Mouse (Mus musculus): ENCODE data around the gene Mef2a. TPM values are rescaled to one million over a fixed set of nuclear protein-coding genes. Genes with fewer than 3 reads are reported as not detected.
A peak's percentile ranks its signal among the peaks of the same experiment; 100 is the strongest.

Mef2a gene
- polyA plus RNA-seq, 1 experiment, result 60.6 TPM

- Histone ChIP-seq H3K4me3 (ENCODE audit: insufficient read depth, low read length) (no peak overlapping the region), H3K4me1 (ENCODE audit: control insufficient read depth, insufficient read depth, low read length) (peaks cover 6% of the 10 kb centered on the region), H3K27ac (ENCODE audit: insufficient read depth, low read length) (no peak overlapping the region)
- no peak for TF ChIP-seq POLR2A (IDR thresholded peaks at IDR 0.05; ENCODE audit: extremely low read depth, insufficient read depth, low read length)
- TF ChIP-seq CTCF (IDR thresholded peaks at IDR 0.05; ENCODE audit: extremely low read depth, insufficient read depth, low read length), result no peak
These were observed 146.6 kb downstream of the Mef2a start for GRCm38 (mm10) chr7:67225943-67226625.

- Histone ChIP-seq H3K4me3 (ENCODE audit: insufficient read depth, low read length) (peak within 1 kb of the TSS; percentile 95), H3K4me1 (ENCODE audit: control insufficient read depth, insufficient read depth, low read length) (peaks cover 4% of the 10 kb centered on the region), H3K27ac (ENCODE audit: insufficient read depth, low read length) (0 out of 2 replicates have a peak within 1 kb of the TSS, but pooled peaks have one; percentile 62)
- TF ChIP-seq POLR2A (IDR thresholded peaks at IDR 0.05; ENCODE audit: extremely low read depth, insufficient read depth, low read length), result peak; percentile 61; the same call in 1 of the 2 replicates
- no peak for TF ChIP-seq CTCF (IDR thresholded peaks at IDR 0.05; ENCODE audit: extremely low read depth, insufficient read depth, low read length)
These were observed 150.3 kb downstream of the Mef2a start, which contains the start of gene Lysmd4 for GRCm38 (mm10) chr7:67222220-67222862. TSS of gene Lysmd4 (plus strand) at chr7:67222544.

GRCm38 (mm10) chr7:67217025-67217424 lies 155.6 kb downstream of the Mef2a start:
- H3K4me3 ChIP-seq (ENCODE audit: insufficient read depth, low read length), result no peak overlapping the region
- H3K4me1 ChIP-seq (ENCODE audit: control insufficient read depth, insufficient read depth, low read length), result no peaks in the 10 kb centered on the region
- H3K27ac ChIP-seq (ENCODE audit: insufficient read depth, low read length), result no peak overlapping the region
- TF ChIP-seq CTCF (IDR thresholded peaks at IDR 0.05; ENCODE audit: extremely low read depth, insufficient read depth, low read length), result peak; percentile 79
- no peak for TF ChIP-seq POLR2A (IDR thresholded peaks at IDR 0.05; ENCODE audit: extremely low read depth, insufficient read depth, low read length)

GRCm38 (mm10) chr7:67216351-67216750 lies 156.3 kb downstream of the Mef2a start:
- no peak for TF ChIP-seq CTCF (IDR thresholded peaks at IDR 0.05; ENCODE audit: extremely low read depth, insufficient read depth, low read length)
- no peak for TF ChIP-seq POLR2A (IDR thresholded peaks at IDR 0.05; ENCODE audit: extremely low read depth, insufficient read depth, low read length)
- Histone ChIP-seq H3K4me1 (ENCODE audit: control insufficient read depth, insufficient read depth, low read length) (no peaks in the 10 kb centered on the region), H3K4me3 (ENCODE audit: insufficient read depth, low read length) (no peak overlapping the region), H3K27ac (ENCODE audit: insufficient read depth, low read length) (no peak overlapping the region)

GRCm38 (mm10) chr7:67213589-67213988 lies 159.1 kb downstream of the Mef2a start:
- Histone ChIP-seq H3K27ac (ENCODE audit: insufficient read depth, low read length) (no peak overlapping the region), H3K4me3 (ENCODE audit: insufficient read depth, low read length) (no peak overlapping the region)
- TF ChIP-seq CTCF (IDR thresholded peaks at IDR 0.05; ENCODE audit: extremely low read depth, insufficient read depth, low read length) (no peak), POLR2A (IDR thresholded peaks at IDR 0.05; ENCODE audit: extremely low read depth, insufficient read depth, low read length) (no peak)

GRCm38 (mm10) chr7:67211971-67212370 lies 160.7 kb downstream of the Mef2a start:
- H3K4me1 ChIP-seq (ENCODE audit: control insufficient read depth, insufficient read depth, low read length), result no peaks in the 10 kb centered on the region
- no peak overlapping the region for H3K27ac ChIP-seq (ENCODE audit: insufficient read depth, low read length)
- H3K4me3 ChIP-seq (ENCODE audit: insufficient read depth, low read length), result no peak overlapping the region
- TF ChIP-seq CTCF (IDR thresholded peaks at IDR 0.05; ENCODE audit: extremely low read depth, insufficient read depth, low read length) (no peak), POLR2A (IDR thresholded peaks at IDR 0.05; ENCODE audit: extremely low read depth, insufficient read depth, low read length) (no peak)

More at GRCm38 (mm10) chr7:67213589-67213988, 159.1 kb downstream of the Mef2a start:
- no peaks in the 10 kb centered on the region for H3K4me1 ChIP-seq (ENCODE audit: control insufficient read depth, insufficient read depth, low read length)

- H3K27ac ChIP-seq (ENCODE audit: insufficient read depth, low read length), result no peak overlapping the region
- H3K4me1 ChIP-seq (ENCODE audit: control insufficient read depth, insufficient read depth, low read length), result no peaks in the 10 kb centered on the region
- TF ChIP-seq CTCF (IDR thresholded peaks at IDR 0.05; ENCODE audit: extremely low read depth, insufficient read depth, low read length) (no peak), POLR2A (IDR thresholded peaks at IDR 0.05; ENCODE audit: extremely low read depth, insufficient read depth, low read length) (no peak)
- H3K4me3 ChIP-seq (ENCODE audit: insufficient read depth, low read length), result no peak overlapping the region
These were observed 161.3 kb downstream of the Mef2a start for GRCm38 (mm10) chr7:67211341-67211740.

- no peak for TF ChIP-seq CTCF (IDR thresholded peaks at IDR 0.05; ENCODE audit: extremely low read depth, insufficient read depth, low read length)
- TF ChIP-seq POLR2A (IDR thresholded peaks at IDR 0.05; ENCODE audit: extremely low read depth, insufficient read depth, low read length), result no peak
- Histone ChIP-seq H3K4me1 (ENCODE audit: control insufficient read depth, insufficient read depth, low read length) (no peaks in the 10 kb centered on the region), H3K4me3 (ENCODE audit: insufficient read depth, low read length) (no peak overlapping the region), H3K27ac (ENCODE audit: insufficient read depth, low read length) (no peak overlapping the region)
These were observed 162.4 kb downstream of the Mef2a start for GRCm38 (mm10) chr7:67210004-67210833.

GRCm38 (mm10) chr7:67208317-67208716 lies 164.3 kb downstream of the Mef2a start:
- Histone ChIP-seq H3K4me3 (ENCODE audit: insufficient read depth, low read length) (no peak overlapping the region), H3K4me1 (ENCODE audit: control insufficient read depth, insufficient read depth, low read length) (no peaks in the 10 kb centered on the region), H3K27ac (ENCODE audit: insufficient read depth, low read length) (no peak overlapping the region)
- TF ChIP-seq CTCF (IDR thresholded peaks at IDR 0.05; ENCODE audit: extremely low read depth, insufficient read depth, low read length) (no peak), POLR2A (IDR thresholded peaks at IDR 0.05; ENCODE audit: extremely low read depth, insufficient read depth, low read length) (no peak)

All from cortical plate, adult 2 months (tissue).